Mouse (Mus musculus): ENCODE data around the gene Tcam1.

Gene Tcam1

GRCm38 (mm10) chr11:106318406-106319366, 42.2 kb downstream of the Tcam1 start:
- DNase-seq (ENCODE audit: extremely low spot score) = no peak

- DNase-seq (ENCODE audit: extremely low spot score) = no peak
Measured at GRCm38 (mm10) chr11:106324858-106325257, 48.4 kb downstream of the Tcam1 start.

GRCm38 (mm10) chr11:106325566-106326206, 49.2 kb downstream of the Tcam1 start:
- peak; percentile 52 for DNase-seq (ENCODE audit: extremely low spot score)

GRCm38 (mm10) chr11:106326475-106326874, 50.0 kb downstream of the Tcam1 start:
- DNase-seq (ENCODE audit: extremely low spot score) = no peak

- DNase-seq (ENCODE audit: extremely low spot score) = no peak
Measured at GRCm38 (mm10) chr11:106328521-106328920, 52.0 kb downstream of the Tcam1 start.

- DNase-seq (ENCODE audit: extremely low spot score) = no peak
Measured at GRCm38 (mm10) chr11:106329128-106329527, 52.7 kb downstream of the Tcam1 start.

- DNase-seq (ENCODE audit: extremely low spot score) = no peak
Measured at GRCm38 (mm10) chr11:106329682-106330081, 53.2 kb downstream of the Tcam1 start.

- DNase-seq (ENCODE audit: extremely low spot score) = no peak
Measured at GRCm38 (mm10) chr11:106332458-106332857, 56.0 kb downstream of the Tcam1 start.

GRCm38 (mm10) chr11:106334066-106334465, 57.6 kb downstream of the Tcam1 start:
- DNase-seq (ENCODE audit: extremely low spot score) = no peak

GRCm38 (mm10) chr11:106338029-106338428, 61.6 kb downstream of the Tcam1 start:
- no peak for DNase-seq (ENCODE audit: extremely low spot score)

Data from embryo, embryonic 9.5 days (tissue).